Mouse (Mus musculus) midbrain, embryonic 12.5 days (tissue): ENCODE measurements around the gene Dpep2nb. TPM values are rescaled to one million over a fixed set of nuclear protein-coding genes. Genes with fewer than 3 reads are reported as not detected.

ENCODE experiments used
- ATAC-seq: fragments of 200-750 bp; cut with Nextera tagmentation; 2 replicates; pipeline ENCODE4 v1.8.0; 2017; ENCODE audit warnings: low read depth, moderate TSS enrichment, moderate library complexity; ENCODE audit not compliant: low FRiP score
- H3K27ac ChIP-seq: fragments of 300-500 bp; sonication (generic); replicated peaks from 2 replicates; pipeline ENCODE4 v1.5.1; 2016; ENCODE audit warnings: mild to moderate bottlenecking
- H3K27me3 ChIP-seq: fragments of 300-500 bp; sonication (generic); 2 replicates; pipeline ENCODE4 v1.6.1; 2016; ENCODE audit warnings: mild to moderate bottlenecking
- H3K36me3 ChIP-seq: fragments of 300-500 bp; sonication (generic); 2 replicates; pipeline ENCODE4 v1.6.1; 2016
- H3K4me1 ChIP-seq: fragments of 300-500 bp; sonication (generic); 2 replicates; pipeline ENCODE4 v1.6.1; 2016
- H3K4me2 ChIP-seq: fragments of 300-500 bp; sonication (generic); replicated peaks from 2 replicates; pipeline ENCODE4 v1.6.1; 2016; ENCODE audit warnings: mild to moderate bottlenecking, moderate library complexity
- H3K4me3 ChIP-seq: fragments of 300-500 bp; sonication (generic); 2 replicates; pipeline ENCODE4 v1.5.1; 2016; ENCODE audit warnings: mild to moderate bottlenecking
- H3K9ac ChIP-seq: fragments of 300-500 bp; sonication (generic); replicated peaks from 2 replicates; pipeline ENCODE4 v1.6.1; 2016; ENCODE audit warnings: mild to moderate bottlenecking, moderate library complexity
- H3K9me3 ChIP-seq: fragments of 300-500 bp; sonication (generic); 2 replicates; pipeline ENCODE4 v1.6.1; 2016; ENCODE audit warnings: mild to moderate bottlenecking
- WGBS: fragments of 180-500 bp; shearing (Covaris S2); methylation state at CpG from one replicate; pipeline ENCODE4 v1.1.7; 2016; 5-methylcytosine and 5-hydroxymethylcytosine counted together
- microRNA-seq: library from miRNA; unstranded; fragments of <30 nt; microRNA quantifications from one replicate; pipeline ENCODE4, GENCODE M21; 2017
- polyA plus RNA-seq: library from polyadenylated mRNA; unstranded; fragments of >200 nt; fragmentation: Nextera tagmentation; extraction: Ambion mirVana; gene quantifications from 2 replicates; pipeline ENCODE4 v1.2.1, GENCODE M21; 2016

Gene Dpep2nb
- polyA plus RNA-seq, 1 experiment from 2014 or later = 0.22 TPM

DNA sequence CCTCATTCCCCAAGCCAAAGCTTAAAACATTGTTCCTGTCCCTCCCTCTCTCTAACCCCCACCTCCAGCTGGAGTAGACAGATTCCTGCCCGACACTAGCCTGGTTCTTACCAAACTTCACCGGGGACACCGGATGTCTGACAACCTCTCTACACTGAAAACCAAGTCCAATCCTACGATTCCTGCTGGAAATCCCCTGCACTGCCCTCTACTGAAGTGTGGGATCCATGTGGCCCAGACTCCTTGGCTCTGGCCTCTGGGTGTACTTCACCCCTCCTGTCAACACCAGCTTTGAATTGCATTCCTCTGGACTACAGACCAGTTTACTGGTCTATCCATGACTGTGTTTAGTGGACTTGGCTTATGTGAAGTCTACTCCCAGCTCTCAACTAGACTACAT is 49.2 kb downstream of the Dpep2nb start:
- H3K27ac ChIP-seq = no peak overlapping the region
- H3K36me3 ChIP-seq = no peaks in the 10 kb centered on the region
- no peaks in the 10 kb centered on the region for H3K9me3 ChIP-seq
- no peak overlapping the region for H3K9ac ChIP-seq
- WGBS = 93% methylated on average over 4 of the region's 4 CpGs
- no peak overlapping the region for H3K4me3 ChIP-seq
- H3K27me3 ChIP-seq = no peaks in the 10 kb centered on the region
- no peak overlapping the region for H3K4me2 ChIP-seq
- no peak for ATAC-seq
- no peaks in the 10 kb centered on the region for H3K4me1 ChIP-seq

DNA sequence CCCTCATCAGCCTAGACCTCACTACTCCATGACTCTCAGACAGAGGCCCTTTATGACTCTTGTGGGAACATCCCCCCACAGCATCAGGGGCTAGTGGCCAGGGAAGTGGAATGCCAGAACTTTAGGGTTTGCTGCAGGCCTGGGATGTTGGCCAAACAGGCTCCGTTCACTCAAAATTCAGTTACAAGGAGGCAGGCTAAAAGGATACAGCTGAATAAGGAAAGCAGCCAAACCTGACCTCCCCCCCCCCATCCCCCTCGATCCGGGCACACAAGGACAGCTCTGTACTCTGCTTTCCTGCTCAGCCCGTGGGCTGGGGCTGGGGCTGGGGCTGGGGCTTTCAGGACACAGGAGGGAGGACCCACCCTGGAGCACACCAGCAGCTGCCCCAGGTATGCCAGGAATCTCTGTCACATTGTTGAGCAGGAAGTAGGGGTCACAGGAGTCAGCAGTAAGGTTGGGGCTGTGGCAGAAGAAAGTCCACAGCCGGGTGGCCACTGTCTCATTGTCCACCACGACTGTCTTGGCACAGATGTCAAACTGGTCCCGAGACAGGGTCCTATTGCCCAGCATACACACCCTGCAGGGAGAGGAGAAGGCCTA is 54.6 kb downstream of the Dpep2nb start:
- Histone ChIP-seq H3K27ac (no peak overlapping the region), H3K4me2 (no peak overlapping the region), H3K36me3 (no peaks in the 10 kb centered on the region), H3K9me3 (no peaks in the 10 kb centered on the region), H3K4me1 (no peaks in the 10 kb centered on the region), H3K9ac (no peak overlapping the region), H3K27me3 (no peaks in the 10 kb centered on the region), H3K4me3 (no peak overlapping the region)
- no peak for ATAC-seq
- WGBS = 77% methylated on average over 7 of the region's 7 CpGs

DNA sequence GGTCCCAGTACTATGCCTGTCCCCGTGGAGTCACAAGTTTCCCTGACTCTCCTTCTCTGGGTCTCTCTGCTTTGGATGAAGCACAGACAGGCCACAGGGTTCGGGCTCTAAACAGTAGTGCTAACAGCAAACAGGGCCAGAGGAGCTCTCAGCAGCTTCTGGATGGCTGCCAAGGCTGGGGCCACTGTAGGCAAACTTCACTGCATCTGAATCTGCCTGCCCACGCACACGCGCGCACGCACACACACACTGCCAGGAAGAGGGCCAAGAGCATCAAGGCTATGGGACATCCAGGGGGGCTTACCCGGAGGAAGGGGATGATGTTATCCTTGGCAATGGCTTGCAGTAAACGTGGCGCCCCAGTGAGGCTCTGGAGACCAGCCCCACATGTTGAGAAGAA is 56.4 kb downstream of the Dpep2nb start:
- Histone ChIP-seq H3K4me3 (no peak overlapping the region), H3K9me3 (no peaks in the 10 kb centered on the region), H3K4me1 (no peaks in the 10 kb centered on the region), H3K36me3 (0 out of 2 replicates have a peak, but pooled peaks cover 5% of the 10 kb centered on the region), H3K27me3 (no peaks in the 10 kb centered on the region), H3K27ac (no peak overlapping the region), H3K4me2 (no peak overlapping the region), H3K9ac (no peak overlapping the region)
- 90% methylated on average over 10 of the region's 10 CpGs for whole genome bisulfite sequencing
- ATAC-seq = no peak

Small RNA genes within 50 kb of the gene (microRNA-seq; reads per million reads assigned to microRNA genes)
- gene Mir7074 = not detected

Other genes starting within 250 kb of the Dpep2nb start
- 52.9 and 58.8 TPM in 2 replicates for gene Gfod2, start 247.3 kb downstream of the Dpep2nb start, polyA plus RNA-seq
- 15.0 and 15.1 TPM in 2 replicates for gene Ranbp10, start 178.6 kb downstream of the Dpep2nb start, polyA plus RNA-seq
- 0.22 and 0.63 TPM in 2 replicates for gene Tsnaxip1, start 178.2 kb downstream of the Dpep2nb start, polyA plus RNA-seq
- 66.3 and 67.0 TPM in 2 replicates for gene Cenpt, start 152.7 kb downstream of the Dpep2nb start, polyA plus RNA-seq
- gene Thap11, start 150.8 kb downstream of the Dpep2nb start, polyA plus RNA-seq = 76.7 and 78.6 TPM in 2 replicates
- gene Nutf2, start 145.4 kb downstream of the Dpep2nb start, polyA plus RNA-seq = 280 and 286 TPM in 2 replicates
- 73.3 and 75.9 TPM in 2 replicates for gene Edc4, start 125.1 kb downstream of the Dpep2nb start, polyA plus RNA-seq
- gene Nrn1l, start 112.4 kb downstream of the Dpep2nb start, polyA plus RNA-seq = 0.43 and 0.82 TPM in 2 replicates
- 23.0 and 23.2 TPM in 2 replicates for gene Pskh1, start 105.5 kb downstream of the Dpep2nb start, polyA plus RNA-seq
- gene Ctrl, start 72.1 kb downstream of the Dpep2nb start, polyA plus RNA-seq = 2.3 and 3.4 TPM in 2 replicates
- 21.4 and 25.8 TPM in 2 replicates for gene Psmb10, start 67.5 kb downstream of the Dpep2nb start, polyA plus RNA-seq
- 0.45 and 0.99 TPM in 2 replicates for gene Lcat, start 62.6 kb downstream of the Dpep2nb start, polyA plus RNA-seq
- 11.4 and 12.7 TPM in 2 replicates for gene Slc12a4, start 39.9 kb downstream of the Dpep2nb start, polyA plus RNA-seq
- not detected in 2 replicates for gene Dpep3, start 26.5 kb downstream of the Dpep2nb start, polyA plus RNA-seq
- 15.9 and 17.8 TPM in 2 replicates for gene Dus2, start 14.6 kb downstream of the Dpep2nb start, polyA plus RNA-seq
- gene Ddx28, start 5.9 kb upstream of the Dpep2nb start, polyA plus RNA-seq = 19.7 and 19.8 TPM in 2 replicates
- gene Nfatc3, start 52.9 kb upstream of the Dpep2nb start, polyA plus RNA-seq = 5.3 and 6.0 TPM in 2 replicates
- gene Esrp2, start 131.0 kb upstream of the Dpep2nb start, polyA plus RNA-seq = 0.87 and 1.3 TPM in 2 replicates
- gene Pla2g15, start 144.4 kb upstream of the Dpep2nb start, polyA plus RNA-seq = 14.2 and 16.7 TPM in 2 replicates
- gene Slc7a6, start 162.9 kb upstream of the Dpep2nb start, polyA plus RNA-seq = 63.2 and 63.8 TPM in 2 replicates
- 36.6 and 39.4 TPM in 2 replicates for gene Slc7a6os, start 205.0 kb upstream of the Dpep2nb start, polyA plus RNA-seq
- gene Prmt7, start 205.0 kb upstream of the Dpep2nb start, polyA plus RNA-seq = 57.3 and 59.9 TPM in 2 replicates